ENCODE assay signal across 7 mouse cellular contexts in the genomic region with DNA sequence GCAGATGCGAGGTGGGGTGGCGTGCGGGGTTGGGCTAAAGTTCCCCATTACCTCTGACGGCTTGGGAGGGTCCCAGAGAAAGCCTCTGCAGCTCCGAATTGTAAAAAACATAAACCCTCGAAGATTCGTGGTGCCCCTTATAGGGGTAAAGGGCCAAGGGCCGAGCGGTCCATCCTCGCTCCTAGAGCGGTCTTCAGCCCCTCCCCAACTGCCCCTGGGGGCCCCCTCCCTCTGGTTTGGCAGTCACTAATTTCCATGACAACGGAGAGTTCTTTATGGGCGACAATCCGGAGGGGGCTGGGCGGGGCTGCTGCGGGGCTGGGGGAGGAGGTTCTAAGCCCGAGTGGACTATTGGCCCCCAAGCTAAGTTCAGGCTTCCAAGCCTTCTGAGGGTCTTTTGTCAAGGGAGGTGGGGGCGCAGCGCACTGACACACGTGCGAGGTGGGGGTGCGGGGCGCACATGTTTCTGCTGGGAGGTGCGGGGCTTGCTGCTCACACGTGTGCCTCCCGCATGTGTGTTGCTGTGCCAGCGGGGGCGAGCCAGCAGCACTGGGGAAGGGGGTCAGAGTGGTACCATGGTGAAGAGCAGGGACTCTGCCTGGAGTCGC. TPM values are rescaled to one million over a fixed set of nuclear protein-coding genes. Genes with fewer than 3 reads are reported as not detected.
DNase-seq lines count a peak whose midpoint lies in the region; ATAC-seq and TF ChIP-seq lines count a peak whose summit lies in the region.

No protein-coding gene starts in this region.

- peak overlapping the region; percentile 49 for H3K9ac ChIP-seq in lung, embryonic 15.5 days

- H3K4me3 ChIP-seq in lung, embryonic 15.5 days = peak overlapping the region; percentile 42
- peak overlapping the region; percentile 71 for H3K4me3 ChIP-seq in forebrain, embryonic 10.5 days
- H3K4me3 ChIP-seq in myocyte = no peak overlapping the region

- H3K79me2 ChIP-seq in myocyte (ENCODE audit: control insufficient read depth, insufficient read depth) = no peaks in the 10 kb centered on the region

- H3K27me3 ChIP-seq in lung, embryonic 15.5 days = peaks cover 32% of the 10 kb centered on the region
- peaks cover 47% of the 10 kb centered on the region for H3K27me3 ChIP-seq in forebrain, embryonic 10.5 days (ENCODE audit: poor library complexity, severe bottlenecking)
- peaks cover 38% of the 10 kb centered on the region for H3K27me3 ChIP-seq in myocyte (ENCODE audit: control insufficient read depth, insufficient read depth, insufficient read length)

- peak; percentile 23; the same call in 1 of the 2 replicates for ATAC-seq in lung, embryonic 15.5 days (ENCODE audit: borderline replicate concordance, extremely low read depth, low FRiP score, low TSS enrichment)

- no peaks in the 10 kb centered on the region for H3K36me3 ChIP-seq in lung, embryonic 15.5 days
- H3K36me3 ChIP-seq in forebrain, embryonic 10.5 days (replicated peaks) = no peaks in the 10 kb centered on the region
- H3K36me3 ChIP-seq in myocyte (ENCODE audit: control insufficient read depth, insufficient read depth) = no peaks in the 10 kb centered on the region

- H3K4me1 ChIP-seq in lung, embryonic 15.5 days = peaks cover 15% of the 10 kb centered on the region
- peaks cover 46% of the 10 kb centered on the region for H3K4me1 ChIP-seq in forebrain, embryonic 10.5 days

- peak overlapping the region; percentile 96 for H3K4me2 ChIP-seq in lung, embryonic 15.5 days
- peak overlapping the region; percentile 50 for H3K4me2 ChIP-seq in myocyte (ENCODE audit: low read depth)

- no peaks in the 10 kb centered on the region for H3K9me3 ChIP-seq in lung, embryonic 15.5 days
- no peaks in the 10 kb centered on the region for H3K9me3 ChIP-seq in forebrain, embryonic 10.5 days

- DNase-seq in lung, postnatal 4 days = no peak
- peak; percentile 41 for DNase-seq in forebrain, embryonic 10.5 days (ENCODE audit: extremely low spot score, low spot score)
- peak; percentile 62 to 69 for DNase-seq in layer of hippocampus, postnatal 10 days (ENCODE audit: low spot score in 2 of 2)
- no peak for DNase-seq in MN1 (ENCODE audit: low spot score)
- no peak for DNase-seq in spleen, postnatal 36 days (ENCODE audit: low spot score in 2 of 2)

- H3ac ChIP-seq in myocyte (ENCODE audit: control insufficient read depth, insufficient read length) = no peak overlapping the region

- TF ChIP-seq POLR2A in myocyte (IDR thresholded peaks at IDR 0.05; ENCODE audit: insufficient read length, low read depth) = no peak

- 2% methylated on average over 28 of the region's 29 CpGs for WGBS in lung, embryonic 15.5 days
- WGBS in forebrain, embryonic 10.5 days = under 1% methylated on average over 29 of the region's 29 CpGs

- no peak overlapping the region for H3K27ac ChIP-seq in lung, embryonic 15.5 days
- H3K27ac ChIP-seq in forebrain, embryonic 10.5 days = peak overlapping the region; percentile 85

TF ChIP-seq in myocyte, 11 proteins besides CTCF, POLR2A, EP300 and RAD21:
- TF ChIP-seq USF1 (IDR thresholded peaks at IDR 0.05; ENCODE audit: low read depth) (no peak), REST (IDR thresholded peaks at IDR 0.05; ENCODE audit: insufficient read depth, insufficient read length) (no peak), CEBPB (IDR thresholded peaks at IDR 0.05; ENCODE audit: insufficient read depth, poor library complexity, severe bottlenecking) (no peak), TCF3 (IDR thresholded peaks at IDR 0.05; ENCODE audit: insufficient read length, low read depth) (no peak), MAX (IDR thresholded peaks at IDR 0.05; ENCODE audit: low read depth) (no peak)
TF ChIP-seq in myocyte: peak in this region for 0.

RNA-seq across cellular contexts. Expression of a gene that starts 0.8 kb away (rescaled TPM):
- polyA plus RNA-seq in lung, embryonic 15.5 days (2015; fragmentation: Nextera tagmentation; extraction: Ambion mirVana) = 2.8 and 3.1 TPM in 2 replicates
- polyA plus RNA-seq in forebrain, embryonic 10.5 days (2016; fragmentation: Nextera tagmentation; extraction: Ambion mirVana) = 17.5 and 18.6 TPM in 2 replicates
- 100 to 1,000 TPM; 441 to 473 TPM for total RNA-seq in layer of hippocampus, postnatal 10 days (2021)
- polyA plus RNA-seq in myocyte (2012; fragmentation: generic; extraction: Trizol) = 0.06 TPM

RNA-seq across cellular contexts. Expression of a gene that starts 8.1 kb away (rescaled TPM):
- polyA plus RNA-seq in lung, embryonic 15.5 days (2015; fragmentation: Nextera tagmentation; extraction: Ambion mirVana) = not detected in 2 replicates
- not detected in 2 replicates for polyA plus RNA-seq in forebrain, embryonic 10.5 days (2016; fragmentation: Nextera tagmentation; extraction: Ambion mirVana)
- total RNA-seq in layer of hippocampus, postnatal 10 days (2021) = not detected
- polyA plus RNA-seq in myocyte (2012; fragmentation: generic; extraction: Trizol) = not detected

RNA-seq across cellular contexts. Expression of a gene that starts 13.6 kb away (rescaled TPM):
- polyA plus RNA-seq in lung, embryonic 15.5 days (2015; fragmentation: Nextera tagmentation; extraction: Ambion mirVana) = 26.8 and 31.5 TPM in 2 replicates
- polyA plus RNA-seq in forebrain, embryonic 10.5 days (2016; fragmentation: Nextera tagmentation; extraction: Ambion mirVana) = 40.8 and 46.3 TPM in 2 replicates
- 10 to 100 TPM; 19.6 to 25.9 TPM for total RNA-seq in layer of hippocampus, postnatal 10 days (2021)
- polyA plus RNA-seq in myocyte (2012; fragmentation: generic; extraction: Trizol) = 4.7 TPM

RNA-seq across cellular contexts. Expression of a gene that starts 29.6 kb away (rescaled TPM):
- 4.4 TPM in 2 replicates for polyA plus RNA-seq in lung, embryonic 15.5 days (2015; fragmentation: Nextera tagmentation; extraction: Ambion mirVana)
- 0.49 and 0.60 TPM in 2 replicates for polyA plus RNA-seq in forebrain, embryonic 10.5 days (2016; fragmentation: Nextera tagmentation; extraction: Ambion mirVana)
- 1 to 10 TPM; 4.2 to 7.2 TPM for total RNA-seq in layer of hippocampus, postnatal 10 days (2021)
- polyA plus RNA-seq in myocyte (2012; fragmentation: generic; extraction: Trizol) = 0.04 TPM

RNA-seq across cellular contexts. Expression of a gene that starts 39.0 kb away (rescaled TPM):
- 22.3 and 22.8 TPM in 2 replicates for polyA plus RNA-seq in lung, embryonic 15.5 days (2015; fragmentation: Nextera tagmentation; extraction: Ambion mirVana)
- 6.8 and 10.0 TPM in 2 replicates for polyA plus RNA-seq in forebrain, embryonic 10.5 days (2016; fragmentation: Nextera tagmentation; extraction: Ambion mirVana)
- total RNA-seq in layer of hippocampus, postnatal 10 days (2021) = 1 to 10 TPM; 3.7 to 4.1 TPM
- 1.2 TPM for polyA plus RNA-seq in myocyte (2012; fragmentation: generic; extraction: Trizol)

Comparison
In these comparisons a context has a peak if more than half of its experiments do, and no peak if none do; other contexts are left out.
1. DNase-seq: peak in forebrain, embryonic 10.5 days (single experiment) and layer of hippocampus, postnatal 10 days (2 of 2); none in lung, postnatal 4 days (0 of 2), MN1 (single experiment) and spleen, postnatal 36 days (0 of 2).